20 mouse cellular contexts compared by ENCODE assay signal in genomic region chr19:45228097-45228496, GRCm38 (mm10). TPM values are rescaled to one million over a fixed set of nuclear protein-coding genes. Genes with fewer than 3 reads are reported as not detected.
"Had no signal": no experiment of that assay in that cellular context is flagged by ENCODE, and none has a peak within 500 bp of the region (broad histone marks: within the 10 kb centered on the region; RNA-seq: fewer than 3 reads in every experiment).

No protein-coding gene starts in this region.

- DNase-seq: kidney, adult 8-10 months; kidney, postnatal 25 days; layer of hippocampus, adult 9-11 months; layer of hippocampus, postnatal 36 days; lung, embryonic 14.5 days; lung, postnatal 10 days; lung, postnatal 4 days; right cerebral cortex, adult 18-20 months; right cerebral cortex, postnatal 25 days; thymus, postnatal 4 days had no signal

- ATAC-seq: liver, embryonic 12.5 days; midbrain, embryonic 15.5 days had no signal

- H3K4me2 ChIP-seq: limb, embryonic 15.5 days; liver, embryonic 12.5 days; lung, embryonic 14.5 days; midbrain, embryonic 15.5 days had no signal

- H3K27ac ChIP-seq: limb, embryonic 15.5 days; liver, embryonic 12.5 days; midbrain, embryonic 10.5 days; midbrain, embryonic 15.5 days had no signal

- H3K36me3 ChIP-seq: limb, embryonic 15.5 days; liver, embryonic 12.5 days; midbrain, embryonic 10.5 days; midbrain, embryonic 15.5 days had no signal

- H3K9ac ChIP-seq: limb, embryonic 15.5 days; liver, embryonic 12.5 days; lung, embryonic 14.5 days; midbrain, embryonic 15.5 days had no signal

- H3K4me3 ChIP-seq: limb, embryonic 15.5 days; liver, embryonic 12.5 days; midbrain, embryonic 10.5 days; midbrain, embryonic 15.5 days had no signal

- H3K9me3 ChIP-seq: limb, embryonic 15.5 days; liver, embryonic 12.5 days; midbrain, embryonic 10.5 days; midbrain, embryonic 15.5 days had no signal

RNA-seq across cellular contexts. Expression of gene Lbx1, which starts 7.5 kb away (rescaled TPM):
- total RNA-seq: layer of hippocampus, postnatal 36 days; megakaryocyte, adult 5-6 weeks had no signal
- polyA plus RNA-seq: kidney, embryonic 16.5 days; liver, embryonic 16.5 days; lung, embryonic 14.5 days; small intestine, adult 2 months; stomach, embryonic 16.5 days; thymus, postnatal 0 days had no signal
